Mouse (Mus musculus): Measurements from ENCODE around the gene Rab11fip4.

The Rab11fip4 gene

GRCm38 (mm10) chr11:79652921-79653575, 62.0 kb downstream of the Rab11fip4 start:
- no peak for DNase-seq (ENCODE audit: low read depth, low spot score)

- DNase-seq (ENCODE audit: low read depth, low spot score): no peak
These were observed 63.4 kb downstream of the Rab11fip4 start for GRCm38 (mm10) chr11:79654407-79654831.

- DNase-seq (ENCODE audit: low read depth, low spot score): no peak
These were observed 64.6 kb downstream of the Rab11fip4 start for GRCm38 (mm10) chr11:79655592-79655991.

GRCm38 (mm10) chr11:79656491-79656890, 65.5 kb downstream of the Rab11fip4 start:
- no peak for DNase-seq (ENCODE audit: low read depth, low spot score)

- DNase-seq (ENCODE audit: low read depth, low spot score): no peak
These were observed 66.0 kb downstream of the Rab11fip4 start for GRCm38 (mm10) chr11:79657053-79657452.

GRCm38 (mm10) chr11:79658205-79658825, 67.3 kb downstream of the Rab11fip4 start:
- no peak for DNase-seq (ENCODE audit: low read depth, low spot score)

GRCm38 (mm10) chr11:79660361-79661205, 69.6 kb downstream of the Rab11fip4 start:
- peak; percentile 16 for DNase-seq (ENCODE audit: low read depth, low spot score)

- no peak for DNase-seq (ENCODE audit: low read depth, low spot score)
These were observed 71.0 kb downstream of the Rab11fip4 start for GRCm38 (mm10) chr11:79661877-79662545.

- DNase-seq (ENCODE audit: low read depth, low spot score): no peak
These were observed 72.1 kb downstream of the Rab11fip4 start for GRCm38 (mm10) chr11:79663158-79663557.

GRCm38 (mm10) chr11:79663570-79663969, 72.6 kb downstream of the Rab11fip4 start:
- DNase-seq (ENCODE audit: low read depth, low spot score): no peak

GRCm38 (mm10) chr11:79666544-79666943, 75.5 kb downstream of the Rab11fip4 start:
- DNase-seq (ENCODE audit: low read depth, low spot score): no peak

GRCm38 (mm10) chr11:79669210-79669609, 78.2 kb downstream of the Rab11fip4 start:
- no peak for DNase-seq (ENCODE audit: low read depth, low spot score)

- DNase-seq (ENCODE audit: low read depth, low spot score): no peak
These were observed 78.9 kb downstream of the Rab11fip4 start for GRCm38 (mm10) chr11:79669947-79670346.

GRCm38 (mm10) chr11:79670411-79670945, 79.5 kb downstream of the Rab11fip4 start:
- DNase-seq (ENCODE audit: low read depth, low spot score): no peak

- DNase-seq (ENCODE audit: low read depth, low spot score): no peak
These were observed 80.8 kb downstream of the Rab11fip4 start for GRCm38 (mm10) chr11:79671668-79672281.

GRCm38 (mm10) chr11:79673072-79673471, 82.1 kb downstream of the Rab11fip4 start:
- no peak for DNase-seq (ENCODE audit: low read depth, low spot score)

- no peak for DNase-seq (ENCODE audit: low read depth, low spot score)
These were observed 82.7 kb downstream of the Rab11fip4 start for GRCm38 (mm10) chr11:79673717-79674116.

- no peak for DNase-seq (ENCODE audit: low read depth, low spot score)
These were observed 83.2 kb downstream of the Rab11fip4 start for GRCm38 (mm10) chr11:79674231-79674630.

- no peak for DNase-seq (ENCODE audit: low read depth, low spot score)
These were observed 83.6 kb downstream of the Rab11fip4 start for GRCm38 (mm10) chr11:79674632-79675031.

- DNase-seq (ENCODE audit: low read depth, low spot score): no peak
These were observed 84.3 kb downstream of the Rab11fip4 start for GRCm38 (mm10) chr11:79675285-79675684.

GRCm38 (mm10) chr11:79675994-79676393, 85.0 kb downstream of the Rab11fip4 start:
- DNase-seq (ENCODE audit: low read depth, low spot score): no peak

Data from c-Kit-negative CD71-positive TER-119-positive erythroid progenitor cells, embryonic 14.5 days (primary cell).